Mouse (Mus musculus) embryonic fibroblast, embryonic 13.5 days (primary cell): ENCODE measurements around the gene Capn2.

ENCODE experiments used
- CTCF ChIP-seq: IDR thresholded peaks from 2 replicates; pipeline ENCODE4 v1.5.1; 2011; ENCODE audit warnings: mild to moderate bottlenecking, control low read depth, low read length, moderate library complexity, borderline replicate concordance; ENCODE audit not compliant: insufficient read depth
- POLR2A ChIP-seq: IDR thresholded peaks from 2 replicates; pipeline ENCODE4 v1.6.1; 2011; ENCODE audit warnings: low read depth, mild to moderate bottlenecking, control low read depth, low read length, moderate library complexity

DNA sequence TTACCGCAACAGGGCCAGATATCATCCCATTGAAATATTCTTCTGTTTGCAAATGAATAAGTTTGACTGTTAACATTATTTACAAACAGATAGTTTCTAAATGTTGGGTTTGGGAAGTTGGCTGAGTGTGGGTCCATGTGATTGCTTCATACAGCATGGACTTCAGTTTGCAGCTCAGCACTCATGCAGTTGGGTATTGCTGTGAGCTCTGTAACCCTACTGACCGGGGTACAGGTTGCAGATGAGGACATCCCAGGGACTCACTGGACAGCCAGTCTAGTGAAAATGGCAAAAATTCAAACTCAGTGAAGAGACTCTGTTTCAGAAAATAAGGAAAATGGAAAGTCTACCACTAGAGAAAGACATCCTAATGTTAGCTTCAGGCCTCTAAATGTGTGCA, 86.7 kb downstream of the Capn2 start:
- TF ChIP-seq CTCF (no peak), POLR2A (no peak)
